Mouse (Mus musculus) liver, embryonic 14.5 days (tissue): ENCODE measurements around the gene Ttc21a.

Source experiments
- CTCF ChIP-seq: IDR thresholded peaks from 2 replicates; pipeline ENCODE4 v1.5.1; 2016; ENCODE audit warnings: antibody characterized with exemption, low read depth, control low read depth
- EP300 ChIP-seq: IDR thresholded peaks from 2 replicates; pipeline ENCODE4 v1.6.1; 2016; ENCODE audit warnings: antibody characterized with exemption, low read depth

GRCm38 (mm10) chr9:119909931-119910330, 27.5 kb upstream of the Ttc21a start:
- TF ChIP-seq CTCF, result no peak
- no peak for TF ChIP-seq EP300
